Mouse (Mus musculus): ENCODE measurements around the gene Btg4. TPM values are rescaled to one million over a fixed set of nuclear protein-coding genes. Genes with fewer than 3 reads are reported as not detected.

The Btg4 gene
- total and polyA plus RNA-seq, 3 experiments = not detected

DNA sequence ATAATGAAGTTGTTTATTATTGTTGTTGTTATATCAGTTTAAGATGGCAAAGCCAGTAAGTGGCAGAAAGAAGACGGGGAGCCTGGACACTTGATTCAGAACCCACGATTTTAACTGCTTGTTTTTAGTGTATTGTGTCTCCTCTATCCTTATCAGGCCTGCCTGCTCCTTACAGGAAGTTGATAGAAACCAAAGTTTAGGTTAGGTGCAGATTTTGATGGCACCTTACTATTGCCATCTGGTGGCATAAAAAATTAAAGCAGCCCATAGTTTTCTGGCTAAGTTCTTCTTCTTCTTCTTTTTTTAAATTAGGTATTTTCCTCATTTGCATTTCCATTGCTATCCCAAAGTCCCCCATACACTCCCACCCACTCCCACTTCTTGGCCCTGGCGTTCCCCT is 8.5 kb upstream of the Btg4 start (continued):
- TF ChIP-seq POLR2AphosphoS2 (IDR thresholded peaks at IDR 0.05; ENCODE audit: low read length) (no peak), BHLHE40 (IDR thresholded peaks at IDR 0.05; ENCODE audit: borderline replicate concordance, low read depth, low read length) (0 out of 2 replicates have a peak, but pooled peaks have one; percentile 47), POLR2A (IDR thresholded peaks at IDR 0.05; ENCODE audit: control insufficient read depth in 1 of 2, insufficient read depth in 1 of 2, low read depth in 1 of 2, low read length in 2 of 2, poor library complexity in 1 of 2) (no peak), ZMIZ1 (IDR thresholded peaks at IDR 0.05; ENCODE audit: low read depth, low read length) (no peak), USF1 (IDR thresholded peaks at IDR 0.05; ENCODE audit: low read depth, low read length) (no peak), MYC (IDR thresholded peaks at IDR 0.05; ENCODE audit: low read depth, low read length) (no peak), TCF12 (IDR thresholded peaks at IDR 0.05; ENCODE audit: low read depth, low read length) (no peak), HCFC1 (IDR thresholded peaks at IDR 0.05; ENCODE audit: low read depth, low read length) (0 out of 2 replicates have a peak, but pooled peaks have one; percentile 45), MAFK (IDR thresholded peaks at IDR 0.05; ENCODE audit: borderline replicate concordance, low read depth, low read length) (no peak), MAX (IDR thresholded peaks at IDR 0.05; ENCODE audit: low read length) (no peak), ZNF384 (IDR thresholded peaks at IDR 0.05; ENCODE audit: low read depth, low read length) (peak; percentile 59), CTCF (IDR thresholded peaks at IDR 0.05 in 2 of 3, conservative IDR thresholded peaks at IDR 0.05 in 1 of 3; ENCODE audit: control insufficient read depth in 1 of 3, insufficient read depth in 1 of 3, low read depth in 2 of 3, low read length in 3 of 3, poor library complexity in 1 of 3, severe bottlenecking in 1 of 3) (peak in 2 of 3 experiments; percentile 41 to 84; a peak in 4 of 6 replicates), MYB (IDR thresholded peaks at IDR 0.05; ENCODE audit: low read depth, low read length) (no peak), RCOR1 (IDR thresholded peaks at IDR 0.05; ENCODE audit: low read depth, low read length) (peak; percentile 97), RAD21 (IDR thresholded peaks at IDR 0.05; ENCODE audit: low read depth, low read length) (peak; percentile 85), GATA1 (IDR thresholded peaks at IDR 0.05; ENCODE audit: low read depth, low read length) (peak; percentile 91), POLR2AphosphoS5 (IDR thresholded peaks at IDR 0.05; ENCODE audit: borderline replicate concordance, low read depth, low read length) (no peak), ZKSCAN1 (IDR thresholded peaks at IDR 0.05; ENCODE audit: low read depth, low read length) (no peak), GABPA (IDR thresholded peaks at IDR 0.05; ENCODE audit: low read depth, low read length) (0 out of 2 replicates have a peak, but pooled peaks have one; percentile 39), MXI1 (IDR thresholded peaks at IDR 0.05; ENCODE audit: low read depth, low read length) (peak; percentile 42; the same call in 1 of the 2 replicates)

DNA sequence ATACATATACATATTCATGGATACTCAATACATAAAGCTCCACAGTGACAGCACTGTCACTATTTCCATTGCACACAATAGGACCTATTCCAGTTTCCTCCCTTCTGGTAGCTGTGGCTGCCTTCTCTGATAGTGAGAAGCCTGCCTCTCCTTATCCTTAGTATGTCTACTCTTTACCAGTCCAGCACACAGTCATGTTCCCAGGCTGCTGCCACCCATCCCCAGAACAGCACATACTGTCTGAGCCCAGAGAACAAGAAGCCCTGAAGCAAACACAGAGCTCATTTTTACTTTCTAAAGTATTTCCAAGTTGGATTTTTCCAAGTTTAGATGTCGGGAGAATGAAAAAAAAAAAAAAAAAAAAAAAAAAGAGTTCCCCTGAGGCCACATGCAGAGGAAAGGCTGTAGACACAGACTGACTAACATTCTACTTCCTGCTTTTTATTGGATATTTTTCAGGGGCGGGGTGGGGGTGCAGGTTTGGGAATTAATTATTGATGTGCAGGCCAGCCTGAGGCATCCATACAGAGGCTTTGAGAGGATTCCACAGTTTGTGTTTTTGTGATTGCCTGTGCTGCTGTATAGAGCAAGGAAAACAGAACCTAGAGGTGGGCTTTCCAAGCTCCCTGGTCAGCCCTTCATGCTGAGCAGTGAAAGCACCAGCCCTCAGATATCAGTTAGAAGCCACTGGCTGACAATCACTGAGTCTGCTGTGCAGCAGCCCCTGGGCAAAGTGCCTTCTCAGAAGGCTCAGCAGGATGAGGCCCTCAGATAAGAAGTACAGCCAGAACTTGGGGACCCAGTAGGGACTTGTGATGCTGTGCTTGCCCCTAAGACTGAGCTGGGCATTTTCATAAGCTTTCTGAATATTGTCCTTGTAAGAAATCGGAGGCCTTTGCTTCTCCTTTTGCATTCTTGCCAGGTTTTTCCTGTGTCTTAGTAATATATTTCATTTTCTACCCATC is 4.1 kb upstream of the Btg4 start:
- Histone ChIP-seq H3K27me3 (ENCODE audit: control insufficient read depth in 1 of 2, insufficient read depth in 2 of 2, low read length in 2 of 2) (peaks cover 2 to 5% of the 10 kb centered on the region in 2 experiments; a peak in 3 of 4 replicates), H3K79me2 (ENCODE audit: control insufficient read depth, insufficient read depth, low read length, poor library complexity) (no peaks in the 10 kb centered on the region), H3K27ac (ENCODE audit: control insufficient read depth, low read depth, low read length) (peak overlapping the region; percentile 43), H3K9me3 (replicated peaks; ENCODE audit: insufficient read depth, low read length) (no peaks in the 10 kb centered on the region), H3K9ac (ENCODE audit: control insufficient read depth, low read depth, low read length, poor library complexity, severe bottlenecking) (peak overlapping the region; percentile 25; the same call in 1 of the 2 replicates), H3K36me3 (ENCODE audit: control insufficient read depth in 1 of 2, insufficient read depth in 2 of 2, low read length in 2 of 2) (peaks cover 0 to 8% of the 10 kb centered on the region in 2 experiments; a peak in 2 of 4 replicates), H3K4me3 (ENCODE audit: control insufficient read depth in 1 of 2, insufficient read depth in 1 of 2, low read depth in 2 of 2, low read length in 2 of 2) (peak overlapping the region; percentile 11 to 25; a peak in 3 of 4 replicates), H3K4me1 (ENCODE audit: control insufficient read depth in 1 of 2, insufficient read depth in 2 of 2, low read length in 2 of 2) (peaks cover 5 to 8% of the 10 kb centered on the region in 2 experiments; a peak in 3 of 4 replicates)
- peak; percentile 76 for DNase-seq (ENCODE audit: low read depth, low spot score)
- peak; percentile 75 for TF ChIP-seq ZKSCAN1 (IDR thresholded peaks at IDR 0.05; ENCODE audit: low read depth, low read length)
- no peak for TF ChIP-seq ELF1 (IDR thresholded peaks at IDR 0.05; ENCODE audit: low read depth, low read length)
- TF ChIP-seq CHD1 (IDR thresholded peaks at IDR 0.05; ENCODE audit: low read depth, low read length) = no peak
- TF ChIP-seq POLR2A (IDR thresholded peaks at IDR 0.05; ENCODE audit: control insufficient read depth in 1 of 2, insufficient read depth in 1 of 2, low read depth in 1 of 2, low read length in 2 of 2, poor library complexity in 1 of 2) = no peak
- TF ChIP-seq USF1 (IDR thresholded peaks at IDR 0.05; ENCODE audit: low read depth, low read length) = no peak
- peak in 1 of 2 experiments; percentile 45; a peak in 3 of 4 replicates for TF ChIP-seq EP300 (IDR thresholded peaks at IDR 0.05; ENCODE audit: low read depth in 1 of 2, low read length in 2 of 2)
- no peak for TF ChIP-seq NRF1 (IDR thresholded peaks at IDR 0.05; ENCODE audit: insufficient read depth, low read depth, low read length, poor library complexity, severe bottlenecking)
- TF ChIP-seq MYC (IDR thresholded peaks at IDR 0.05; ENCODE audit: low read depth, low read length) = no peak
- TF ChIP-seq MAFK (IDR thresholded peaks at IDR 0.05; ENCODE audit: borderline replicate concordance, low read depth, low read length) = no peak
- TF ChIP-seq RAD21 (IDR thresholded peaks at IDR 0.05; ENCODE audit: low read depth, low read length) = no peak
- peak; percentile 73 for TF ChIP-seq GATA1 (IDR thresholded peaks at IDR 0.05; ENCODE audit: low read depth, low read length)
- no peak; the same call in 1 of the 2 replicates for TF ChIP-seq SIN3A (IDR thresholded peaks at IDR 0.05; ENCODE audit: low read length)
- TF ChIP-seq BHLHE40 (IDR thresholded peaks at IDR 0.05; ENCODE audit: borderline replicate concordance, low read depth, low read length) = no peak
- no peak for TF ChIP-seq ZC3H11A (IDR thresholded peaks at IDR 0.05; ENCODE audit: low read depth, low read length)
- no peak for TF ChIP-seq SMC3 (IDR thresholded peaks at IDR 0.05; ENCODE audit: low read depth, low read length)
- peak; percentile 98 for TF ChIP-seq UBTF (IDR thresholded peaks at IDR 0.05; ENCODE audit: borderline replicate concordance, insufficient read depth, low read depth, low read length)
- peak; percentile 93 for TF ChIP-seq ZNF384 (IDR thresholded peaks at IDR 0.05; ENCODE audit: low read depth, low read length)
- no peak for TF ChIP-seq NELFE (IDR thresholded peaks at IDR 0.05; ENCODE audit: low read depth, low read length)
- no peak for TF ChIP-seq GABPA (IDR thresholded peaks at IDR 0.05; ENCODE audit: low read depth, low read length)
- TF ChIP-seq KAT2A (conservative IDR thresholded peaks at IDR 0.05; ENCODE audit: low read depth, low read length) = no peak

Data from MEL (cell line).